Mouse (Mus musculus): ENCODE data around the gene Lrrc43. TPM values are rescaled to one million over a fixed set of nuclear protein-coding genes. Genes with fewer than 3 reads are reported as not detected.

The Lrrc43 gene
- polyA plus RNA-seq, 1 experiment = not detected

DNA sequence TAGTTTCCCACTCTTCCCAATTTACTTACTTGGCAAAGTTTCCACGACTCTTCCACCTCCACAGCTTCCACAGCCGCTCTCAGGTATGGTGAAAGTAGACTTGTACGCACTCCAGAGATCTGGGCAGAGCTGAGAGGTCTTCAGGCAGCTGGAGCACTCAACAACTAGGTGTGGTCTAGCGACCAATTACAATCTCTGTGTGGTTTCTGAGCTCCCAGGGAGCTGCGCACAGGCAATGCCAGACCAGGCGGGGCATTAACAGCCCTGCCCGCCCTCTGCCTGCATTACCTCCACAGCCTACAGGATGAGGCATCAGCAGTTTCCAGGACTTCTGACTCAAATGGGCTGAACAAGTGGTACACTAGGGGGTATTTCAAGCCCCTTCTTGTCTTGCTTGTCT lies 36.2 kb downstream of the Lrrc43 start, which contains the start of gene Gm49027:
TSS of gene Gm49027 (minus strand) at position 208 of the 400 bp plus-strand sequence.
- TF ChIP-seq CTCF (IDR thresholded peaks at IDR 0.05; ENCODE audit: insufficient read depth, low read depth, low read length) (no peak), POLR2A (IDR thresholded peaks at IDR 0.05; ENCODE audit: insufficient read depth, low read depth, low read length) (no peak)
- Histone ChIP-seq H3K27ac (ENCODE audit: insufficient read depth, low read depth, low read length) (no peak within 1 kb of the TSS), H3K4me3 (ENCODE audit: insufficient read depth, low read depth, low read length) (peak within 1 kb of the TSS; percentile 90), H3K4me1 (ENCODE audit: control insufficient read depth, insufficient read depth, low read length) (peaks cover 8% of the 10 kb centered on the region)
- 86% methylated on average over 7 of the region's 7 CpGs for WGBS

DNA sequence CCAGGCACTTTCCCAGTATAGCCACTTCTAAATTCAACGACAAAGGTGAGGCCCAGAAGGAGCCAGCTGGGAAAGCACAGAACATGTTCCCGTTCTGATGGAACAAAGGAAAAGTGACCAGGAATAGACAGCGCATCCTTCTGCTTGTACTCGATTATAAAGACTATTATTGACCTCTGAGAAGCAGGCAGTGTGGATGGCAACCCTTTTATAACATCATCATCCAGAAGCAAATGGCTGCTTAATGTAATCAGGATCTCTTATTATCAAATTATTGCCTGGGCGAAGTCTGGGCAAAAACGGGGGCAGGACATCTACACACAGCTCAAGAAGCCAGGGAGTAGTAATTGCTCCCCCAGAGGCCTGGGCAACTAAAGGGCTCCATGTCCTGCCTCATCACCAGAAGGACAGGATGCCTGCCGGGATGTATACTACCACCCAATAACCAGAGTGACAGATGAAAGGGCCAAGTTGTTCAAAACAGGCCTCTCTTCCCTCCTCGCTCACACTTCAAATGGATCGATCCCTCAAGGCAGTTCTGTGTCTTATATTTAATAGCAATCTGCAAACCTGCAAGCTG lies 36.9 kb downstream of the Lrrc43 start:
- H3K4me3 ChIP-seq (ENCODE audit: insufficient read depth, low read depth, low read length) = no peak overlapping the region
- H3K27ac ChIP-seq (ENCODE audit: insufficient read depth, low read depth, low read length) = no peak overlapping the region
- peaks cover 8% of the 10 kb centered on the region for H3K4me1 ChIP-seq (ENCODE audit: control insufficient read depth, insufficient read depth, low read length)
- no peak for TF ChIP-seq CTCF (IDR thresholded peaks at IDR 0.05; ENCODE audit: insufficient read depth, low read depth, low read length)
- TF ChIP-seq POLR2A (IDR thresholded peaks at IDR 0.05; ENCODE audit: insufficient read depth, low read depth, low read length) = no peak
- WGBS = 91% methylated on average over 9 of the region's 9 CpGs

DNA sequence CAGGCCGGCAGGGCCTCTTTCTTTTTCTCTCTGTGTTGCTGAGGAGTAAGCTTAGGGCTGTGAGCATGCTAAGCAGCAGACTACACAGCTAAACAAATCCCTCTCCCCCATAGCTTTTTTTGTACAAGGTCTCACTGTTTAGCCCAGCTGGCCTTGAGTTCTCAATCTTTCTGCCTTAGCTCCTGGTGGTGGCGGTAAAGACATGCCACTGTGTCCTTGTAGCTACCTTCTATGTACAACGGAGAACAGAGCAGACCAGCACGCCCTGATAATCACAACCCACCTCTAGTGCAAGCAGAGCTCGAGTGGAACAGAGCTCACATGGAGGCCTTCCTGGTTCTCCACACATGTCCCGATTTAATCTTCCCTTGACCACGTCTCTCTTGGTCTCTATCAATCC lies 39.5 kb downstream of the Lrrc43 start:
- TF ChIP-seq CTCF (IDR thresholded peaks at IDR 0.05; ENCODE audit: insufficient read depth, low read depth, low read length) = no peak
- Histone ChIP-seq H3K4me3 (ENCODE audit: insufficient read depth, low read depth, low read length) (no peak overlapping the region), H3K4me1 (ENCODE audit: control insufficient read depth, insufficient read depth, low read length) (peaks cover 6% of the 10 kb centered on the region), H3K27ac (ENCODE audit: insufficient read depth, low read depth, low read length) (no peak overlapping the region)
- 70% methylated on average over 7 of the region's 7 CpGs for WGBS

DNA sequence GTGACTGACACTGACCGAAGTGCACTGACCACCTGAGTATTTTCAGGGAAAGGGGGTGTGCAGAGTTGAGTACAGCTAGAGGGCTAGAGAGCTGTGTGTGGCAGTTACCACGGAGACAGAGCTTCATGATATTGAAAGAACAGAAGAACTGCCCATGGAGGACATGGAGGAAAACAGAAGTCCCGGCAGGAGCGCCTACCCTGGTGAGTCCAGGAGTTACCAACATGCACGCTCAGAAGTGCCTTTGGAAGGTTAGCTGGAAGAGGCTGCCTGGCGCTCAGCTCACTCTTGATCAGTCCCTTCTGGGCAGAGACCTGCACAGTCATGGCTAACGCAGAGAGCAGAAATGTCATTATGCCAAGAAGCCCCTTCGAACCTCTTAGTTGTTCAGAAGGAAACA lies 41.0 kb downstream of the Lrrc43 start:
- 88% methylated on average over 8 of the region's 8 CpGs for WGBS
- no peak overlapping the region for H3K4me3 ChIP-seq (ENCODE audit: insufficient read depth, low read depth, low read length)
- H3K27ac ChIP-seq (ENCODE audit: insufficient read depth, low read depth, low read length) = no peak overlapping the region
- TF ChIP-seq POLR2A (IDR thresholded peaks at IDR 0.05; ENCODE audit: insufficient read depth, low read depth, low read length) = no peak
- no peak for TF ChIP-seq CTCF (IDR thresholded peaks at IDR 0.05; ENCODE audit: insufficient read depth, low read depth, low read length)
- no peaks in the 10 kb centered on the region for H3K4me1 ChIP-seq (ENCODE audit: control insufficient read depth, insufficient read depth, low read length)

DNA sequence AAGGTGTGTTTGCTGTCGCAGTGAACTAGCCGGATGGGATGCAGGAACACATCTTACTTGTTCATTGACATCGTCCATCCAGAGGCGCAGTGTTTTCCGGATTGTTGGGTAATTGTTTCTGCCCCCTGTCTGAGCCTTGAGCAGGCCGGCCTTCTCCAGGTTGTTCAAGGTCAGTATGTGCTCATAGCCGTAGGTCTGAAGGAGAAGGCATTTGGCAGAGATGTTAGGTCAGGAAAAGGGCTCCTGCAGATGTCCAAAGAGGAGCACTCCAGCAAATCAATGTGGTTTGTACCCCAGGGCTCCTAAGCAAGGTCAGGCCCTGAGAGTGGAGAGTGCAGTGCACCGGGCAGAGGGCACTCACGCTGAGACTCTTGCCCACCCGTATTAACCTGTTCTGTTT lies 44.7 kb downstream of the Lrrc43 start:
- 92% methylated on average over 10 of the region's 10 CpGs for WGBS
- H3K27ac ChIP-seq (ENCODE audit: insufficient read depth, low read depth, low read length) = no peak overlapping the region
- no peak overlapping the region for H3K4me3 ChIP-seq (ENCODE audit: insufficient read depth, low read depth, low read length)
- TF ChIP-seq CTCF (IDR thresholded peaks at IDR 0.05; ENCODE audit: insufficient read depth, low read depth, low read length) (no peak), POLR2A (IDR thresholded peaks at IDR 0.05; ENCODE audit: insufficient read depth, low read depth, low read length) (no peak)
- H3K4me1 ChIP-seq (ENCODE audit: control insufficient read depth, insufficient read depth, low read length) = no peaks in the 10 kb centered on the region

DNA sequence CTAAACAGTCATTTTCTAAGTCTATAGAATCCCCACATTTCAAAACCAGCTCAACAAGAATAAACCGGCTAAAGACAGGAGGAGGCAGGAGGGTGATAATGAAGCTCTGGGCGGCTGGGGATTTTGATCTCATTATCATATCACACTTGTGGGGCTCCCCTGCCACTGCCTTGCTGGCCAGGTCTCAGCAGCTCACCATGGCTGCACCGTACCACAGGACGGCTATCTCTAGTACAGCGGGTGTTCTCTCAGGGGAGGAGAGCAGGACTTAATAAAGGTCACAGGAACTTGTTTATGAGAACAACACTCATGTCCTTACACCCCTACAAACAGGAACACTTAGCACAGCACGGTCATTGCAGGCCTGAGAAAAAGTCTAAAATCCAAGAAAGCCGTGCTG lies 66.6 kb downstream of the Lrrc43 start:
- Histone ChIP-seq H3K4me3 (ENCODE audit: insufficient read depth, low read depth, low read length) (no peak overlapping the region), H3K27ac (ENCODE audit: insufficient read depth, low read depth, low read length) (no peak overlapping the region), H3K4me1 (ENCODE audit: control insufficient read depth, insufficient read depth, low read length) (no peaks in the 10 kb centered on the region)
- 93% methylated on average over 7 of the region's 7 CpGs for WGBS
- TF ChIP-seq CTCF (IDR thresholded peaks at IDR 0.05; ENCODE audit: insufficient read depth, low read depth, low read length) = no peak
- TF ChIP-seq POLR2A (IDR thresholded peaks at IDR 0.05; ENCODE audit: insufficient read depth, low read depth, low read length) = no peak

DNA sequence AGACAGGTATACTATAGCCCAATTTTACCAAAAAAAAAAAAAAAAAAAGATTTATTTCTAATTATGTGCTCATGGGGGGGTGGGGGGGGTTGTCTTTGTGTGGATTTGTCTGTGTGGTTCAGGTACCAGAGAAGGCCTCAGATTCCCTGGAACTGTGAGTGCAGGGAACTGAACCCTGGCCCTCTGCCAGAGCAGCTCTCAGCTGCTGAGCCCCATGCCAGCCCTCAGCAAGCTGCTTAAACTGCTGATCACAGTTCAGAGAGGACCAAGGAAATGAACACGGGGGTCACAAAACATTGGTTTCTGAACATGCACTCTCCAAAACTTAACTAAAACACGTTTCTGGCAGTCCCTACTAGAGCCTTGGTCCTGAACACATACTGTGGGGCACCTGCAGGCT lies 67.3 kb downstream of the Lrrc43 start:
- 25% methylated on average over 2 of the region's 2 CpGs for WGBS
- no peak overlapping the region for H3K27ac ChIP-seq (ENCODE audit: insufficient read depth, low read depth, low read length)

More for the DNA sequence above, 67.3 kb downstream of the Lrrc43 start:
- Histone ChIP-seq H3K4me1 (ENCODE audit: control insufficient read depth, insufficient read depth, low read length) (no peaks in the 10 kb centered on the region), H3K4me3 (ENCODE audit: insufficient read depth, low read depth, low read length) (no peak overlapping the region)
- TF ChIP-seq POLR2A (IDR thresholded peaks at IDR 0.05; ENCODE audit: insufficient read depth, low read depth, low read length) (no peak), CTCF (IDR thresholded peaks at IDR 0.05; ENCODE audit: insufficient read depth, low read depth, low read length) (no peak)

Other genes starting within 250 kb of the Lrrc43 start
- not detected in 2 replicates for gene Wdr66, start 237.2 kb upstream of the Lrrc43 start, polyA plus RNA-seq (2012; ENCODE audit: insufficient read depth, insufficient read length, low replicate concordance, missing spikeins)
- not detected in 2 replicates for gene Bcl7a, start 145.5 kb upstream of the Lrrc43 start, polyA plus RNA-seq (2012; ENCODE audit: insufficient read depth, insufficient read length, low replicate concordance, missing spikeins)
- gene Mlxip, start 94.5 kb upstream of the Lrrc43 start, polyA plus RNA-seq (2012; ENCODE audit: insufficient read depth, insufficient read length, low replicate concordance, missing spikeins) = not detected in 2 replicates
- gene Il31, start 184 bp downstream of the Lrrc43 start, polyA plus RNA-seq (2012; ENCODE audit: insufficient read depth, insufficient read length, low replicate concordance, missing spikeins) = not detected in 2 replicates
- not detected in 2 replicates for gene B3gnt4, start 21.2 kb downstream of the Lrrc43 start, polyA plus RNA-seq (2012; ENCODE audit: insufficient read depth, insufficient read length, low replicate concordance, missing spikeins)
- not detected in 2 replicates for gene Diablo, start 34.9 kb downstream of the Lrrc43 start, polyA plus RNA-seq (2012; ENCODE audit: insufficient read depth, insufficient read length, low replicate concordance, missing spikeins)
- gene Gm49027, start 36.2 kb downstream of the Lrrc43 start, polyA plus RNA-seq (2012; ENCODE audit: insufficient read depth, insufficient read length, low replicate concordance, missing spikeins) = not detected in 2 replicates
- not detected in 2 replicates for gene Vps33a, start 83.7 kb downstream of the Lrrc43 start, polyA plus RNA-seq (2012; ENCODE audit: insufficient read depth, insufficient read length, low replicate concordance, missing spikeins)
- gene Clip1, start 195.3 kb downstream of the Lrrc43 start, polyA plus RNA-seq (2012; ENCODE audit: insufficient read depth, insufficient read length, low replicate concordance, missing spikeins) = not detected in 2 replicates
- not detected in 2 replicates for gene Zcchc8, start 231.8 kb downstream of the Lrrc43 start, polyA plus RNA-seq (2012; ENCODE audit: insufficient read depth, insufficient read length, low replicate concordance, missing spikeins)

All from olfactory bulb, adult 2 months (tissue).